Mouse (Mus musculus) neural tube, embryonic 15.5 days (tissue): ENCODE measurements around the gene Slc5a10. TPM values are rescaled to one million over a fixed set of nuclear protein-coding genes. Genes with fewer than 3 reads are reported as not detected.

Experiments
- ATAC-seq: fragments of 200-750 bp; cut with Nextera tagmentation; 2 replicates; pipeline ENCODE4 v1.8.0; 2017; ENCODE audit warnings: mild to moderate bottlenecking, moderate TSS enrichment, moderate library complexity; ENCODE audit not compliant: low FRiP score
- H3K27ac ChIP-seq: fragments of 300-500 bp; sonication (generic); replicated peaks from 2 replicates; pipeline ENCODE4 v1.5.1; 2015; ENCODE audit warnings: mild to moderate bottlenecking, inconsistent platforms
- H3K27me3 ChIP-seq: fragments of 300-500 bp; sonication (generic); replicated peaks from 2 replicates; pipeline ENCODE4 v1.6.1; 2015; ENCODE audit warnings: inconsistent platforms
- H3K36me3 ChIP-seq: fragments of 300-500 bp; sonication (generic); 2 replicates; pipeline ENCODE4 v1.6.1; 2015; ENCODE audit warnings: inconsistent platforms
- H3K4me1 ChIP-seq: fragments of 300-500 bp; sonication (generic); 2 replicates; pipeline ENCODE4 v1.6.1; 2015; ENCODE audit warnings: inconsistent platforms
- H3K4me2 ChIP-seq: fragments of 300-500 bp; sonication (generic); 2 replicates; pipeline ENCODE4 v1.6.1; 2015; ENCODE audit warnings: inconsistent platforms, mild to moderate bottlenecking, moderate library complexity
- H3K4me3 ChIP-seq: fragments of 300-500 bp; sonication (generic); replicated peaks from 2 replicates; pipeline ENCODE4 v1.5.1; 2015; ENCODE audit warnings: mild to moderate bottlenecking, inconsistent platforms
- H3K9ac ChIP-seq: fragments of 300-500 bp; sonication (generic); replicated peaks from 2 replicates; pipeline ENCODE4 v1.6.1; 2015; ENCODE audit warnings: mild to moderate bottlenecking, inconsistent platforms
- H3K9me3 ChIP-seq: fragments of 300-500 bp; sonication (generic); replicated peaks from 2 replicates; pipeline ENCODE4 v1.6.1; 2016; ENCODE audit warnings: inconsistent platforms
- WGBS: fragments of 180-500 bp; shearing (Covaris S2); methylation state at CpG from one replicate; pipeline ENCODE4 v1.1.7; 2015; ENCODE audit warnings: mixed read lengths; 5-methylcytosine and 5-hydroxymethylcytosine counted together
- polyA plus RNA-seq: library from polyadenylated mRNA; unstranded; fragments of >200 nt; fragmentation: Nextera tagmentation; extraction: Ambion mirVana; gene quantifications from 2 replicates; pipeline ENCODE4 v1.2.1, GENCODE M21; 2015

The Slc5a10 gene
- polyA plus RNA-seq, 1 experiment from 2014 or later, result not detected

GRCm38 (mm10) chr11:61625136-61625535 lies 95.5 kb downstream of the Slc5a10 start:
- H3K9me3 ChIP-seq, result no peaks in the 10 kb centered on the region
- 78% methylated on average over 7 of the region's 7 CpGs for WGBS
- H3K4me1 ChIP-seq, result peaks cover 4% of the 10 kb centered on the region
- ATAC-seq, result no peak
- no peak overlapping the region for H3K27ac ChIP-seq
- no peaks in the 10 kb centered on the region for H3K36me3 ChIP-seq
- H3K27me3 ChIP-seq, result no peaks in the 10 kb centered on the region
- no peak overlapping the region for H3K4me3 ChIP-seq
- H3K9ac ChIP-seq, result no peak overlapping the region
- no peak overlapping the region for H3K4me2 ChIP-seq

Other genes starting within 250 kb of the Slc5a10 start
- gene Mfap4, start 235.4 kb downstream of the Slc5a10 start, polyA plus RNA-seq, result 48.3 and 73.6 TPM in 2 replicates
- 65.9 and 67.7 TPM in 2 replicates for gene Mapk7, start 226.4 kb downstream of the Slc5a10 start, polyA plus RNA-seq
- gene B9d1, start 215.7 kb downstream of the Slc5a10 start, polyA plus RNA-seq, result 28.6 and 31.2 TPM in 2 replicates
- gene Epn2, start 141.1 kb downstream of the Slc5a10 start, polyA plus RNA-seq, result 55.7 and 60.1 TPM in 2 replicates
- gene Grap, start 67.6 kb downstream of the Slc5a10 start, polyA plus RNA-seq, result 9.4 and 14.4 TPM in 2 replicates
- gene Fam83g, start 36.7 kb downstream of the Slc5a10 start, polyA plus RNA-seq, result 0.27 and 1.1 TPM in 2 replicates
- 43.1 and 49.8 TPM in 2 replicates for gene Prpsap2, start 41.3 kb upstream of the Slc5a10 start, polyA plus RNA-seq
- gene Ulk2, start 134.2 kb upstream of the Slc5a10 start, polyA plus RNA-seq, result 28.9 and 31.4 TPM in 2 replicates
- 12.0 and 13.1 TPM in 2 replicates for gene Akap10, start 209.4 kb upstream of the Slc5a10 start, polyA plus RNA-seq
- gene Specc1, start 235.9 kb upstream of the Slc5a10 start, polyA plus RNA-seq, result 9.7 and 11.2 TPM in 2 replicates